Mouse (Mus musculus): ENCODE results near the gene Vdac1.

The Vdac1 gene

GRCm38 (mm10) chr11:52360471-52361277 lies at the start of gene Vdac1:
Vdac1 (plus strand) TSS chr11:52360860.
- peak; percentile 85 for DNase-seq

GRCm38 (mm10) chr11:52314102-52314793 lies 46.4 kb upstream of the Vdac1 start:
- DNase-seq, result peak; percentile 8 to 11

GRCm38 (mm10) chr11:52318445-52318844 lies 42.2 kb upstream of the Vdac1 start:
- no peak for DNase-seq

- DNase-seq, result no peak
Observed at GRCm38 (mm10) chr11:52319664-52320063, 41.0 kb upstream of the Vdac1 start.

- no peak for DNase-seq
Observed at GRCm38 (mm10) chr11:52320529-52320928, 40.1 kb upstream of the Vdac1 start.

- no peak for DNase-seq
Observed at GRCm38 (mm10) chr11:52321540-52321939, 39.1 kb upstream of the Vdac1 start.

GRCm38 (mm10) chr11:52324442-52325367 lies 36.0 kb upstream of the Vdac1 start:
- DNase-seq, result no peak

- no peak for DNase-seq
Observed at GRCm38 (mm10) chr11:52327313-52327712, 33.3 kb upstream of the Vdac1 start.

- peak; percentile 72 to 79 for DNase-seq
Observed at GRCm38 (mm10) chr11:52332421-52333118, 28.1 kb upstream of the Vdac1 start.

- peak; percentile 50 to 73 for DNase-seq
Observed at GRCm38 (mm10) chr11:52333616-52334015, 27.0 kb upstream of the Vdac1 start.

- DNase-seq, result no peak
Observed at GRCm38 (mm10) chr11:52335263-52335662, 25.4 kb upstream of the Vdac1 start.

- DNase-seq, result no peak
Observed at GRCm38 (mm10) chr11:52335924-52336323, 24.7 kb upstream of the Vdac1 start.

- no peak for DNase-seq
Observed at GRCm38 (mm10) chr11:52337651-52338295, 22.9 kb upstream of the Vdac1 start.

GRCm38 (mm10) chr11:52338351-52338750 lies 22.3 kb upstream of the Vdac1 start:
- no peak for DNase-seq

- DNase-seq, result no peak
Observed at GRCm38 (mm10) chr11:52339098-52339497, 21.6 kb upstream of the Vdac1 start.

GRCm38 (mm10) chr11:52339512-52339911 lies 21.1 kb upstream of the Vdac1 start:
- no peak for DNase-seq

GRCm38 (mm10) chr11:52340123-52340864 lies 20.4 kb upstream of the Vdac1 start:
- no peak for DNase-seq

- DNase-seq, result no peak
Observed at GRCm38 (mm10) chr11:52341001-52341400, 19.7 kb upstream of the Vdac1 start.

- no peak for DNase-seq
Observed at GRCm38 (mm10) chr11:52341476-52341875, 19.2 kb upstream of the Vdac1 start.

- DNase-seq, result no peak
Observed at GRCm38 (mm10) chr11:52342296-52342695, 18.4 kb upstream of the Vdac1 start.

GRCm38 (mm10) chr11:52343162-52343561 lies 17.5 kb upstream of the Vdac1 start:
- DNase-seq, result peak; percentile 69 to 75

Measured in kidney, adult 8-10 months (tissue).